Mouse (Mus musculus) intestine, postnatal 0 days (tissue): ENCODE data around the gene Ank2. TPM values are rescaled to one million over a fixed set of nuclear protein-coding genes. Genes with fewer than 3 reads are reported as not detected.

Experiments used
- ATAC-seq: fragments of 200-750 bp; cut with Nextera tagmentation; 2 replicates; pipeline ENCODE4 v1.8.0; 2017; ENCODE audit warnings: mild to moderate bottlenecking, moderate TSS enrichment, moderate library complexity
- H3K27ac ChIP-seq: fragments of 300-500 bp; sonication (generic); 2 replicates; pipeline ENCODE4 v1.5.1; 2014; ENCODE audit warnings: mild to moderate bottlenecking, low read depth, low read length, moderate library complexity
- H3K27me3 ChIP-seq: fragments of 300-500 bp; sonication (generic); replicated peaks from 2 replicates; pipeline ENCODE4 v1.6.1; 2014; ENCODE audit warnings: low read length, mixed read lengths; ENCODE audit not compliant: control insufficient read depth, insufficient read depth
- H3K36me3 ChIP-seq: fragments of 300-500 bp; sonication (generic); 2 replicates; pipeline ENCODE4 v1.6.1; 2014; ENCODE audit warnings: mild to moderate bottlenecking, moderate library complexity; ENCODE audit not compliant: control insufficient read depth, insufficient read depth
- H3K4me1 ChIP-seq: fragments of 300-500 bp; sonication (generic); replicated peaks from 2 replicates; pipeline ENCODE4 v1.6.1; 2014; ENCODE audit warnings: antibody characterized with exemption, low read length, mixed read lengths; ENCODE audit not compliant: control insufficient read depth, insufficient read depth
- H3K4me2 ChIP-seq: fragments of 300-500 bp; sonication (generic); replicated peaks from 2 replicates; pipeline ENCODE4 v1.6.1; 2014; ENCODE audit warnings: low read depth, mild to moderate bottlenecking, moderate library complexity
- H3K4me3 ChIP-seq: fragments of 300-500 bp; sonication (generic); 2 replicates; pipeline ENCODE4 v1.5.1; 2014; ENCODE audit warnings: low read depth, low read length
- H3K9ac ChIP-seq: fragments of 300-500 bp; sonication (generic); 2 replicates; pipeline ENCODE4 v1.6.1; 2014; ENCODE audit warnings: mild to moderate bottlenecking, low read depth, low read length
- H3K9me3 ChIP-seq: fragments of 300-500 bp; sonication (generic); 2 replicates; pipeline ENCODE4 v1.6.1; 2016; ENCODE audit warnings: mixed run types; ENCODE audit not compliant: control insufficient read depth
- CTCF ChIP-seq: sonication (generic); IDR thresholded peaks from 2 replicates; pipeline ENCODE4 v1.5.1; 2016; ENCODE audit warnings: low read depth, mild to moderate bottlenecking, control low read depth, antibody characterized with exemption, moderate library complexity
- WGBS: fragments of 180-500 bp; shearing (Covaris S2); extraction: QIAGEN DNeasy Blood & Tissue Kit; methylation state at CpG from one replicate; pipeline ENCODE4 v1.1.7; 2014; 5-methylcytosine and 5-hydroxymethylcytosine counted together
- polyA plus RNA-seq: library from polyadenylated mRNA; unstranded; fragments of >200 nt; fragmentation: Nextera tagmentation; extraction: Ambion mirVana; gene quantifications from 2 replicates; pipeline ENCODE4 v1.2.1, GENCODE M21; 2015

Gene Ank2
- polyA plus RNA-seq, 1 experiment from 2014 or later, result 9.0 TPM

DNA sequence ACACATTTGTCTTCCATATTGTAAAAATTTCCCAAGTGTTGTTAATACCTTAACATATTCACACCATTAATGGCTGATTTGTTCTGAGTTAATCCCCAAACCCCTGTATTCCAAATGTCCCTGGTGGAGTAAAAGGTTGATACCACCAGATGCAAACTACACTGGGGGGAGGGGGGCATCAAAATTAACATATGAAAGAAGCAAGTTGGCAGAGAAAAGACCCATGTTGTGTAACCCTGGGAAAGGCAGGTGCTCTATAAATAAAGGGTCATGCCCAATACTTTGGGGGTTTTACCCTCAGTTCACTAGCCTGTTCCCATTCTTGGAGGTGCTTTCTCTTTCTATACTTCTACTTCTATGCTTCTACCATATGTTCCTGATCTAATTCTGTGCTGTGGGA, 198.4 kb downstream of the Ank2 start:
- no peak overlapping the region for H3K4me3 ChIP-seq

DNA sequence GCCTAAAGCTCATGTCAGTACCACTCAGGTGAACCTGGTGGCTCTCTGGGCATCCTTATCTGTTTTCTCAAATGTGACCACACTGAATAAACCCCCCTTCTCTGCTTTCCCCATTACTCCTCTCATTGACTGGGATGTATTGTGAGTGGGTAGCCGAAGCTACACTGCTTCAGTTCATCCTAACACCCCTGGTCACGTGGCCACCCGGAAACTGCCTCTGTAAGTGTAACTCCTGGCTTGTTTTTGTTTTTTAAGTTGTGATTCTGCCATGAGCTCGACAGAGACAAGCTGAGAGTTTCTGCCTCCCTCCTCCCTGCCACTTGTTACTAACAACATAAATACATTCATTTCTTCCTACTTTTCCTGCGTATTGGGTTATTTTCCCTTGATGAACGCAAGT, 203.2 kb downstream of the Ank2 start:
- H3K36me3 ChIP-seq, result no peaks in the 10 kb centered on the region
- H3K4me2 ChIP-seq, result no peak overlapping the region
- H3K4me3 ChIP-seq, result no peak overlapping the region
- no peak for ATAC-seq
- H3K27ac ChIP-seq, result no peak overlapping the region
- WGBS, result 73% methylated on average over 6 of the region's 6 CpGs
- H3K27me3 ChIP-seq, result no peaks in the 10 kb centered on the region
- H3K4me1 ChIP-seq, result no peaks in the 10 kb centered on the region
- no peaks in the 10 kb centered on the region for H3K9me3 ChIP-seq
- H3K9ac ChIP-seq, result no peak overlapping the region
- no peak for TF ChIP-seq CTCF

More for the DNA sequence above, 198.4 kb downstream of the Ank2 start:
- no peaks in the 10 kb centered on the region for H3K9me3 ChIP-seq
- no peaks in the 10 kb centered on the region for H3K4me1 ChIP-seq
- no peak overlapping the region for H3K27ac ChIP-seq
- no peaks in the 10 kb centered on the region for H3K27me3 ChIP-seq
- ATAC-seq, result no peak
- H3K36me3 ChIP-seq, result no peaks in the 10 kb centered on the region
- TF ChIP-seq CTCF, result no peak
- no peak overlapping the region for H3K9ac ChIP-seq
- no peak overlapping the region for H3K4me2 ChIP-seq

DNA sequence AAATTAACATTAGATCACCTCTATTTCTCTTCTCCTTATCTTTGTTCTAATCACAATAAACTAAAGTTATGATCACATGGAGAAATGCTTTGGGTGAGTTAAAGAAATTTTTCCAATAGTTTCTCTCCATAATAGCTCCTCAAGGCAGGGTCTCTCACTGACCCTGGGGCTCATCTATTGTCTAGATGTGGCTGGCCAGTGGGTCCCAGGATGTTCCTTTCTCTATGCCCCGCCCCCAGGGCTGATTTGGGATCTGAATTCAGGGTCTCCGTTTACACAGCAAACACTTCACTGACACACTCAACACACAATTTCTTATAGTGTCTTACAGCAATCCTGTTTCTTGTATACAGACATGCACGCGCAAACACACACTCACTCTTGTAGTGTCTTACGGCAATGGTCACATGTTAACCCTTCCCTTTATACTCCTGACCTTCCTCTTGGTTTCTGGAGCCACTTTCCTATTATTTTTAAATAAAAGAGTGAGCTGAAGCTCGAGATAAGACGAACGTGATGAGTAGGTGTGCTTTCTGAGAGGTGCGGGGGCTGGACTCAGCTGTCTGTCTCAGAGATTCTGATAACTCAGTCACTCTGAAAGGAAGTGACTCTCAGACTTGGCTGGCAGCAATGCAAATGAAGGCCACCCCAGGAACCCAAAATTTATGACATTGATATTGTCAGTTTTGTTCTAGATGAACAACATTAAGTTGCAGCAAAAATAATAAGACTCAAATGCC, 204.4 kb downstream of the Ank2 start:
- Histone ChIP-seq H3K4me1 (no peaks in the 10 kb centered on the region), H3K4me2 (no peak overlapping the region), H3K27me3 (no peaks in the 10 kb centered on the region), H3K4me3 (no peak overlapping the region), H3K36me3 (no peaks in the 10 kb centered on the region), H3K9me3 (no peaks in the 10 kb centered on the region), H3K27ac (no peak overlapping the region), H3K9ac (no peak overlapping the region)
- no peak for ATAC-seq
- no peak for TF ChIP-seq CTCF
- WGBS, result 72% methylated on average over 9 of the region's 9 CpGs

DNA sequence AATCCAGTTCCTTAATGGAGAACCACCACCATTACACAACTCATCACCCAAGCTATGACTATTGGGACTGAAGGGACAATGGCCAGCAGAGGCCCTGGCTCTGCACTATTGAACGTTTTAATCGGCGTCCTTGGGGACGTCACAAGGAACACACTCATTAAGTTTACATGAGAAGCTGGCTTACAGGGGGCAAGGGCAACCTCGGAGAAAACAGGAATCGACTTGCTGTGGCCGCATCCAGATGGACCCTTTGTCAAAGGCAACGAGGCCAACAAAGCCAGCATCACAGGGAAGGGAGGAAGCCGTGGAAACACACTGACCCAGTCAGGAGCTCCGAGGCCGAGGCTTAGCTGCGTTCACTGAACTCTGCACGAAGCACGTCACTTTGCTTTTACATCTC, 205.1 kb downstream of the Ank2 start:
- 91% methylated on average over 14 of the region's 14 CpGs for WGBS
- Histone ChIP-seq H3K27ac (no peak overlapping the region), H3K4me2 (no peak overlapping the region), H3K27me3 (no peaks in the 10 kb centered on the region), H3K36me3 (no peaks in the 10 kb centered on the region), H3K4me1 (no peaks in the 10 kb centered on the region), H3K9ac (no peak overlapping the region), H3K4me3 (no peak overlapping the region), H3K9me3 (no peaks in the 10 kb centered on the region)
- no peak for TF ChIP-seq CTCF
- no peak for ATAC-seq

DNA sequence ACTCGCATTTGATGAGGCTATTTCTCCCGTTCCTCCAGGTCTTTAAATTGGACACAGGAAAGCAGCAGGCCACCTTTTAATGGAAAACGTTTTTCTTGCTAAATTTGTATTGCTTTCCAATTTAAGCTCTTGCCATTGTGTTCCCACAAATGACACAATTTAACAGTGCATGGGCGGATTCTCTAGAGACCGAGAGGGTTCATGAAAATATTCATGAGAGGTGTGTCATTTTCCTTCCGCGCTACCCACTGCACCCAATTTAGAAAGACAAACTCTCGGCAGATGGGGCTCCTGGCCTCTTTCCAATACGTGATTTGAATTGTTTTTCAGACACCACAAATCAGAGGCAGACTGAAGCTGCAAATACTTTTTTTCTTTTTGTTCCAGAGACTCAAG, 205.7 kb downstream of the Ank2 start:
- H3K4me3 ChIP-seq, result no peak overlapping the region
- H3K9me3 ChIP-seq, result no peaks in the 10 kb centered on the region
- no peak overlapping the region for H3K9ac ChIP-seq
- 87% methylated on average over 9 of the region's 9 CpGs for WGBS
- H3K4me1 ChIP-seq, result no peaks in the 10 kb centered on the region
- H3K36me3 ChIP-seq, result no peaks in the 10 kb centered on the region
- no peaks in the 10 kb centered on the region for H3K27me3 ChIP-seq
- no peak overlapping the region for H3K4me2 ChIP-seq
- no peak for ATAC-seq
- H3K27ac ChIP-seq, result no peak overlapping the region
- TF ChIP-seq CTCF, result no peak

DNA sequence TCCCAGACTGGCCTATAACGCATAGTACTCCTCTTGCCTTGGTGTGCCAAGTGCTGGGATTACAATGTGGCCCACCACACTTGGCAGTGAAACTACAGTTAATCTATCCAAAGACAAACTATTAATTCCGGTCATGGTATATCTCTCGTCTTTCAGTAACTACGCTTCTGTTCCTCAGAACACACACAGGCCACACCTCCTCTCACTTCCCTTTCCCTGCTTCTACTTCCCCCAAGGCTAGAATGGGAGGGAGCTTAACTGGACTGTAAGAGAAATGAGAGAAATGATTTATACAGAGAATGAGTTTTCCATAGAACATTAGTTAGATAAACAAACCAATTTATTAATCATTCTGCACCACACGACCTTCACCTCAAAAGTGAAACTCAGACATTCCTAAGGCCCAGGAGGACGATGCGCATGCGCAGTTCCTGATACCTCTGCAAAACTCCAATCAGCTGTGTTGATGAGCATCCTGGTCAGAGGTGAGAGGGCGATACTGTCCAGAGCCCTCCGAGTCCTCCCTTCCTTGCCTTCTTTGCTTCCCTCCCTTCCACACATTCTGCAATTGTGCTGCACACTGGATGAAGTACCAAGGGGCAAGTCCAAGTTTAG, 206.2 kb downstream of the Ank2 start:
- Histone ChIP-seq H3K9me3 (no peaks in the 10 kb centered on the region), H3K27ac (no peak overlapping the region), H3K27me3 (no peaks in the 10 kb centered on the region), H3K4me2 (no peak overlapping the region), H3K9ac (no peak overlapping the region), H3K4me1 (no peaks in the 10 kb centered on the region), H3K4me3 (no peak overlapping the region), H3K36me3 (no peaks in the 10 kb centered on the region)
- no peak for TF ChIP-seq CTCF
- WGBS, result 87% methylated on average over 10 of the region's 10 CpGs
- ATAC-seq, result no peak
